Mouse (Mus musculus): ENCODE results near the gene Nipsnap2.
A peak's percentile ranks its signal among the peaks of the same experiment; 100 is the strongest.
"Not testable (repeated sequence)": the region's sequence is repeated elsewhere in the genome, so short reads cannot be mapped to it uniquely, and the experiment has no call there.

Gene Nipsnap2

GRCm38 (mm10) chr5:129761865-129762540 is 37.1 kb downstream of the Nipsnap2 start:
- DNase-seq (ENCODE audit: low spot score in 2 of 2): peak in 1 of 2 experiments; percentile 17

GRCm38 (mm10) chr5:129770443-129771355 is 45.8 kb downstream of the Nipsnap2 start:
- no peak for DNase-seq (ENCODE audit: low spot score in 2 of 2)

- DNase-seq (ENCODE audit: low spot score in 2 of 2): no peak
Measured at GRCm38 (mm10) chr5:129772433-129772832, 47.6 kb downstream of the Nipsnap2 start.

GRCm38 (mm10) chr5:129773330-129773729 is 48.5 kb downstream of the Nipsnap2 start:
- DNase-seq (ENCODE audit: low spot score in 2 of 2): not testable (repeated sequence)

- DNase-seq (ENCODE audit: low spot score in 2 of 2): no peak
Measured at GRCm38 (mm10) chr5:129774661-129775060, 49.8 kb downstream of the Nipsnap2 start.

GRCm38 (mm10) chr5:129778348-129778995 is 53.6 kb downstream of the Nipsnap2 start:
- DNase-seq (ENCODE audit: low spot score in 2 of 2): no peak

GRCm38 (mm10) chr5:129778996-129779716 is 54.3 kb downstream of the Nipsnap2 start:
- DNase-seq (ENCODE audit: low spot score in 2 of 2): peak; percentile 56 to 74

GRCm38 (mm10) chr5:129780131-129780530 is 55.3 kb downstream of the Nipsnap2 start:
- DNase-seq (ENCODE audit: low spot score in 2 of 2): no peak

GRCm38 (mm10) chr5:129782211-129782610 is 57.3 kb downstream of the Nipsnap2 start:
- no peak for DNase-seq (ENCODE audit: low spot score in 2 of 2)

- DNase-seq (ENCODE audit: low spot score in 2 of 2): no peak
Measured at GRCm38 (mm10) chr5:129785235-129785870, 60.5 kb downstream of the Nipsnap2 start.

- no peak for DNase-seq (ENCODE audit: low spot score in 2 of 2)
Measured at GRCm38 (mm10) chr5:129786161-129786560, 61.3 kb downstream of the Nipsnap2 start.

GRCm38 (mm10) chr5:129786818-129787790 is 62.2 kb downstream of the Nipsnap2 start, which contains the start of gene Psph:
Gene Psph (minus strand): TSS chr5:129787449.
- DNase-seq (ENCODE audit: low spot score in 2 of 2): peak; percentile 96 to 98

- DNase-seq (ENCODE audit: low spot score in 2 of 2): no peak
Measured at GRCm38 (mm10) chr5:129787818-129788593, 63.1 kb downstream of the Nipsnap2 start.

GRCm38 (mm10) chr5:129790591-129790990 is 65.7 kb downstream of the Nipsnap2 start:
- not testable (repeated sequence) for DNase-seq (ENCODE audit: low spot score in 2 of 2)

Data from cerebellum, postnatal 4 days (tissue).